Mouse (Mus musculus) midbrain, embryonic 16.5 days (tissue): ENCODE measurements around the gene Cnbp. TPM values are rescaled to one million over a fixed set of nuclear protein-coding genes. Genes with fewer than 3 reads are reported as not detected.

Experiments
- ATAC-seq: fragments of 200-750 bp; cut with Nextera tagmentation; 2 replicates; pipeline ENCODE4 v1.8.0; 2017; ENCODE audit warnings: moderate TSS enrichment
- H3K27ac ChIP-seq: fragments of 300-500 bp; sonication (generic); 2 replicates; pipeline ENCODE4 v1.5.1; 2014; ENCODE audit warnings: mild to moderate bottlenecking, low read length, mixed read lengths
- H3K27me3 ChIP-seq: fragments of 300-500 bp; sonication (generic); 2 replicates; pipeline ENCODE4 v1.6.1; 2014; ENCODE audit warnings: low read depth, low read length, mixed read lengths; ENCODE audit not compliant: control insufficient read depth, insufficient read depth
- H3K36me3 ChIP-seq: fragments of 300-500 bp; sonication (generic); 2 replicates; pipeline ENCODE4 v1.6.1; 2014; ENCODE audit warnings: mild to moderate bottlenecking, low read length, moderate library complexity, mixed read lengths; ENCODE audit not compliant: control insufficient read depth, insufficient read depth
- H3K4me1 ChIP-seq: fragments of 300-500 bp; sonication (generic); 2 replicates; pipeline ENCODE4 v1.6.1; 2014; ENCODE audit warnings: mild to moderate bottlenecking, low read length, mixed read lengths; ENCODE audit not compliant: control insufficient read depth, insufficient read depth
- H3K4me2 ChIP-seq: fragments of 300-500 bp; sonication (generic); 2 replicates; pipeline ENCODE4 v1.6.1; 2014; ENCODE audit warnings: mild to moderate bottlenecking, low read length, mixed read lengths
- H3K4me3 ChIP-seq: fragments of 300-500 bp; sonication (generic); 2 replicates; pipeline ENCODE4 v1.5.1; 2014; ENCODE audit warnings: low read depth, mild to moderate bottlenecking, low read length, moderate library complexity, mixed read lengths
- H3K9ac ChIP-seq: fragments of 300-500 bp; sonication (generic); 2 replicates; pipeline ENCODE4 v1.6.1; 2014; ENCODE audit warnings: low read depth, low read length, mixed read lengths
- H3K9me3 ChIP-seq: fragments of 300-500 bp; sonication (generic); replicated peaks from 2 replicates; pipeline ENCODE4 v1.6.1; 2014; ENCODE audit warnings: mild to moderate bottlenecking, low read length, mixed read lengths; ENCODE audit not compliant: control insufficient read depth, poor library complexity, severe bottlenecking
- WGBS: fragments of 180-500 bp; shearing (Covaris S2); extraction: QIAGEN DNeasy Blood & Tissue Kit; methylation state at CpG from one replicate; pipeline ENCODE4 v1.1.7; 2014; 5-methylcytosine and 5-hydroxymethylcytosine counted together
- polyA plus RNA-seq: library from polyadenylated mRNA; unstranded; fragments of >200 nt; fragmentation: Nextera tagmentation; extraction: Ambion mirVana; gene quantifications from 2 replicates; pipeline ENCODE4 v1.2.1, GENCODE M21; 2015

Gene Cnbp
- polyA plus RNA-seq, 1 experiment from 2014 or later, result 484 TPM

DNA sequence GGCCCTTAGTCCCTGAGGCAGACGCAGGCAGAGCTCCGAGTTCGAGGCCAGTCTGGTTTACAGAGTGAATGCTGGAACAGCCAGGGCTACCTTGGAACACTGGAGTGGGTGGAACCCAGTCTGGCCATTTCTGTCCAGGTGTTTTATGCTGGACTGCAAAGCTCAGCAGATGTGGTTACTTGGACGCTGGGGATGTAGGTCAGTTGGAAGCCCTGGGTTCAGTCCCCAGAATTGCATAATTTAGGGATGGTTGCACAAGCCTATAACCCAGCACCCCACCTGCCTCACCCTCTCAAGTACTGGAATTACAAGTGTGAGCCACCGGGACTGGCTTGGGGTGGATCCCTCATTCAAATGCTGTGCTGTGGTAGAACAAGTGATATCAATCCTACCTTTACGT, 15.3 kb upstream of the Cnbp start:
- H3K9me3 ChIP-seq, result no peaks in the 10 kb centered on the region
- no peaks in the 10 kb centered on the region for H3K4me1 ChIP-seq
- no peaks in the 10 kb centered on the region for H3K36me3 ChIP-seq
- no peak overlapping the region for H3K4me3 ChIP-seq
- H3K27ac ChIP-seq, result no peak overlapping the region
- no peak for ATAC-seq
- no peak overlapping the region for H3K4me2 ChIP-seq
- 89% methylated on average over 6 of the region's 6 CpGs for WGBS
- H3K9ac ChIP-seq, result no peak overlapping the region
- H3K27me3 ChIP-seq, result no peaks in the 10 kb centered on the region

DNA sequence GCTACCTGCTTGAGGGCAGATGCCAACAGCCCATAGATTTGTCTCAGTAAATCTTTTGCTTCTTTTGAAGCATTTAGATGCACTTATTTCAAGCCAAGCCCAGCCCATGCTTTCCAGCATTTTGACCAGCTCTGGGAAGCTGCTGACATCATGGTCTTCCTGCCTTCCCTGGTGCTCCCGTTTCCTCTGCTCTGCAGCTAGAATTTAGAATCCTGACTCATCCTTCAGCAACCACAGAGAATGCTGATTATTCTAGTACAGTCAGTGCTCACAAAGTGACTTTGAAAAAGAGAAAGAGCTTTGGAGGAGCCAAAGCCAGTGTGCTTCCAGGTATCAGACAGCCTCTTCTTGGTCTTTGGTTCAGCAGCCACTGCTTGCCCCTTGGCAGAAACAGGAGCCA, 6.2 kb upstream of the Cnbp start:
- no peaks in the 10 kb centered on the region for H3K36me3 ChIP-seq
- H3K4me3 ChIP-seq, result no peak overlapping the region
- no peaks in the 10 kb centered on the region for H3K9me3 ChIP-seq
- no peak overlapping the region for H3K9ac ChIP-seq
- H3K27ac ChIP-seq, result no peak overlapping the region
- 66% methylated on average over 1 of the region's 1 CpGs for WGBS
- no peak for ATAC-seq
- H3K4me2 ChIP-seq, result no peak overlapping the region
- H3K4me1 ChIP-seq, result no peaks in the 10 kb centered on the region
- H3K27me3 ChIP-seq, result no peaks in the 10 kb centered on the region; the same call in 1 of the 2 replicates

DNA sequence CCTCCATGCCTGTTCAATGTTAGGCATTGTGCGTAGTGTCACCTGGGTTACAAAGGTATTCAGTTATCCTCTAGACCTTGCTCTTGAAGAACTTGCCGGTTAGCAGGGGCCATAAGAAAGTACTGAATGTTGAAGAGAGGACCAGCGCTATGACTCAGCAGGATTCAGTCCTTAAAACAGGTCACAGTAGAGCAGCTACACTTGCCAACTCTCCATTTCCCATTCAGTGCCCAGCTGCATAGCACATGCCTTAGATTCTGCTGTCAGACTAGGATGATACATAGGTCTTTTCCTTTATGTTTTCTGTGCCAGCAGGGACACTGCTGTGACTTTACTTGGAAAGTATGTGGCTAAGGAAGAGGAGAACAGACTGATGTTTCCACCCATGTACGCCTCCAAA, 2.5 kb upstream of the Cnbp start:
- no peak overlapping the region for H3K27ac ChIP-seq
- H3K4me3 ChIP-seq, result no peak overlapping the region
- no peaks in the 10 kb centered on the region for H3K9me3 ChIP-seq
- H3K9ac ChIP-seq, result no peak overlapping the region
- no peaks in the 10 kb centered on the region for H3K36me3 ChIP-seq
- no peaks in the 10 kb centered on the region; the same call in 1 of the 2 replicates for H3K27me3 ChIP-seq
- H3K4me1 ChIP-seq, result peaks cover 13% of the 10 kb centered on the region
- no peak overlapping the region for H3K4me2 ChIP-seq
- ATAC-seq, result no peak
- WGBS, result 88% methylated on average over 4 of the region's 4 CpGs

DNA sequence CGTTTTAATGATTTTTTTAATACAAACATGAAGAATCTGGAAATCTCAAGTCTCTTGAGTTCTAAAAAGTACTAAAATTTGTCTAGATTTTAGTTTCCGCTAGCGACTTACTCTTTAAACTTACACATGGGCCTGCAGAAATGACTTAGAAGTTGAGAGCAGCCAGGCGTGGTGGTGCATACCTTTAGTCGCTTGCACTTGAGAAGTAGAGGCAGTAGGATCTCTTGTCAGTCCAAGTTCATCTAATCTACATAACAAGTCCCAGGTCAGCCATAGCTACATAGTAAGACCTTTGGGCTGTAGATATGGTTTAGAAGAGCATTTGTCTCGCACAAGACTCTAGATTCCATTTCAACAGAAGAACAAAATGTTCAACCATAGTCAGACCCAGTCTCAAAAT, 965 bp upstream of the Cnbp start:
- Histone ChIP-seq H3K27ac (no peak overlapping the region), H3K36me3 (no peaks in the 10 kb centered on the region), H3K27me3 (no peaks in the 10 kb centered on the region; the same call in 1 of the 2 replicates), H3K9me3 (no peaks in the 10 kb centered on the region), H3K4me1 (peaks cover 27% of the 10 kb centered on the region), H3K4me2 (no peak overlapping the region), H3K4me3 (no peak overlapping the region), H3K9ac (no peak overlapping the region)
- WGBS, result 81% methylated on average over 6 of the region's 6 CpGs
- no peak for ATAC-seq

DNA sequence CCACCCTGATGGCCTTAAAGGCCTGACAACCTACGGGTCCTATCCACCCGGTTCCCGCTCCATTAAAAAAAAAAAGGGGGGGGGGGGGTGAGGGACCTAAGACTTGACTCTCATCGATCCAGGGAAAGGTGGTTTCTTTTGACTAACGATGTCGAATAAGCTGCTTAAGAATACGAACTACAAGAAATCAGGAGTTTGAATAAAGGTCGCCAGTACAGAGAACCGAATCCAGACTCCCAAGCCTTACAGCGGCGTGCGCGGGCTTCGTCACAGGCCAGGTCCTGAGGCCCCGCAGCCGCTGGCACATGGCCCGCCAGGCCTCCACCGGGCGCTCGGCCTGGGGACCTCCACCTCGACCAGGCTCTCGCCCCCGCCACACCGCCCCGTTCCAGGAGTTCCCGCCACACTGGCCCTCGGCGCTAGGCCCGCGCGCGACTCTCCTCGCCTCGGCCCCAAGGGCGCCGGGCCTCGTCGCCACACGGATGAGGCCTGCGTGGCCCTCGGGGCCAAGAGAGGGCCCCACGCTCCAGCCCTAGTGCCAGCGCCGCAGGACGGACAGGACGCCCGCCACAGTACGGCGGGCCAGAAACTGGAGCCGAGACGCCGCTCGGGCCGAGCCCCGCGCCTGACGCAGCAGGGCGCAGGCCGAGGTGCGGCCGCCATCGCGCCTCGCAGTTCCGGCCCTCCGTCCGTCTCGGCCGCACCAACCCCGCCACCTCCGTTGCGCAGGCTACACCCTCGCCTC, 579 bp downstream of the Cnbp start:
- H3K9ac ChIP-seq, result peak overlapping the region; percentile 99
- peak; percentile 77 for ATAC-seq
- peak overlapping the region; percentile 96 for H3K4me2 ChIP-seq
- peaks cover 29% of the 10 kb centered on the region for H3K4me1 ChIP-seq
- no peaks in the 10 kb centered on the region; the same call in 1 of the 2 replicates for H3K27me3 ChIP-seq
- H3K4me3 ChIP-seq, result peak overlapping the region; percentile 100
- peaks cover under 1% of the 10 kb centered on the region for H3K36me3 ChIP-seq
- peak overlapping the region; percentile 96 for H3K27ac ChIP-seq
- WGBS, result under 1% methylated on average over 65 of the region's 73 CpGs
- no peaks in the 10 kb centered on the region for H3K9me3 ChIP-seq

DNA sequence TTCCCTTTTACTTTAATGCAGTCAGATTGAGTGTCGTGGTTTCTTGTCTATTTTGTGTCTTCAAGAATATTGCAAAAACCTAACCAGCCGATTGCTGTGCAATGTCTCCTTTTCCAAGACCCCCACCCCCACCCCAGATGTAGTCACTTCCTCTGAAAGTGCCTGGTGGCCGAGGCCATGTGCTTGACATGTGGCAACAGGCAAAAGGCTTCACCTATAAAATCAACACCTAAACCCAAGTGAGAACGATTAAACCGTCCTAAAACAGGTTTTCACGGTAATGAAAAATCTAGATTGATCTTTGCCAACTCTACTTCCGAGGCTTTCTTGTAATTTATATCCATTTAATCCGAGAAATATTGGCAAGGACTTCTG, 1.1 kb downstream of the Cnbp start:
- Histone ChIP-seq H3K4me1 (peaks cover 29% of the 10 kb centered on the region), H3K9ac (peak overlapping the region; percentile 99), H3K4me2 (peak overlapping the region; percentile 96), H3K27ac (no peak overlapping the region), H3K36me3 (peaks cover 6% of the 10 kb centered on the region), H3K4me3 (peak overlapping the region; percentile 100), H3K9me3 (no peaks in the 10 kb centered on the region), H3K27me3 (no peaks in the 10 kb centered on the region; the same call in 1 of the 2 replicates)
- ATAC-seq, result no peak
- 0% methylated on average over 8 of the region's 8 CpGs for WGBS

DNA sequence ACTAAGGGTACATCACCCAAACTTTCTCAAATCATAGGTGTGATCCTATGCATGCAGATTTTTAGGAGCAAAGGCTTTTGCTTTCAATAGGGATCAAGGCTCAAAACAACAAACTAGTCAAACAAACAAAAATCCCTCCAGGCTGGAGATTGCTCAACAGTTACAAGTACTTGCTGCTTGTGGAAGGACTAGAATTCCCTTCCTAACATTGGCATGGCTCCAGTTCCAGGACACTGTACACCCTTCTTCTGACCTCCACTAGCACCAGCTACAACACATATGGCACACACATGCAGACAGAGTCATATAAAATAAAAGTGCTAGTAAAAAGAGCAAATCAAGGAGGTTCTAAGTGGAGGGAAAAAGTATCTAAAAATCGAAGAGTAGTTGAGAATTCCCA, 4.1 kb downstream of the Cnbp start:
- Histone ChIP-seq H3K4me2 (no peak overlapping the region), H3K9ac (no peak overlapping the region), H3K36me3 (peaks cover 27% of the 10 kb centered on the region), H3K9me3 (no peaks in the 10 kb centered on the region), H3K27ac (no peak overlapping the region), H3K4me3 (no peak overlapping the region), H3K27me3 (no peaks in the 10 kb centered on the region), H3K4me1 (peaks cover 29% of the 10 kb centered on the region)
- ATAC-seq, result no peak
- 90% methylated on average over 1 of the region's 1 CpGs for WGBS

DNA sequence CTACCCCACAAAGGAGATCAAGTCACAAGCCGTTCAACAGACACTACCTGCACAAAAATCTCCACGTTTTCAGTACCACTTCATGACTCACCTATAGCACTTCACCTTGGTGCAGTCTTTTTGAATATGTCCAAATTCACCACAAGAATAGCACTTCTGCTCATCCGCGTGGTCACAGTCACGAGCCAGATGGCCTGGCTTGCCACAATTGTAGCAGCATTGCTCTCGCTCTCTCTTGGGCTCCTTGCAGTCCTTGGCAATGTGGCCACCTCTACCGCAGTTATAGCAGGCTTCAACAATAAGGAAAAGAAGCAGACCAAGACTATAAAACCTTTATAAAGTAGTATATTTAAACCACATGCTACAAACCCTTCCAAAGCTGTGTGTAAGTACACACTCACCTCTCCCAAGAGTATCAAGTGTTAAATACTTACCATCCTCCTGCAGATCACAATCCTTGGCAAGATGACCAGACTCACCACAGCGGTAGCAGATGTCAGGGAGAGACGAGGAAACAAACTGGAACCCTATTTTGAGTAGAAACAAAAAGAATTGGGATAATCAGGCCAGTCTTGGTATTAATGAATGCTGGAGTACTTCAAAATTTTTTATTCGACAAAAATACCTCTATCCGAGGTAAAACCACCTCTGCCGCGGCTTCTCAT, 5.7 kb downstream of the Cnbp start:
- no peak overlapping the region for H3K9ac ChIP-seq
- H3K4me2 ChIP-seq, result no peak overlapping the region
- H3K36me3 ChIP-seq, result peaks cover 29% of the 10 kb centered on the region
- no peak for ATAC-seq
- peaks cover 25% of the 10 kb centered on the region for H3K4me1 ChIP-seq
- H3K27ac ChIP-seq, result no peak overlapping the region
- WGBS, result 92% methylated on average over 13 of the region's 13 CpGs
- no peaks in the 10 kb centered on the region for H3K9me3 ChIP-seq
- H3K27me3 ChIP-seq, result no peaks in the 10 kb centered on the region
- H3K4me3 ChIP-seq, result no peak overlapping the region

DNA sequence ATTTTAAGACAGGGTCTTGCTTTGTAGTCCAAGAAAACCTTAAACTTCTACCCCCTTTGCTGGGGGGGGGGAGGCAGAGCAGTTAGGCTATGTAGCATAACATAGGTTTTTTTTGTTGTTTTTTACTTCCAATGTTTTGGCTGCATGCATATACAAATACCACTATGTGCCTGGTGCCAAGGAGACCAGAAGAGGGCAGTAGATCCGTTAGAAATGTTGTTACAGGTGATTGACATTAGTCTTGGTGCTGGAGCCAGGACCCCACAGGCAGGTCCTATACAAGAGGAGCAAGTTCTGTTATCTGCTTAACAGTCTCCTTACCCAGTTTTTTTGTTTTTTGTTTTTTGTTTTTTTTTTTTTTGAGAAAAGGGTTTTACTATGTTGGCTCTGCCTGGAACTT, 8.7 kb downstream of the Cnbp start:
- ATAC-seq, result no peak
- Histone ChIP-seq H3K9ac (no peak overlapping the region), H3K36me3 (peaks cover 29% of the 10 kb centered on the region), H3K9me3 (no peaks in the 10 kb centered on the region), H3K4me1 (peaks cover 14% of the 10 kb centered on the region), H3K27me3 (no peaks in the 10 kb centered on the region), H3K4me3 (no peak overlapping the region), H3K27ac (no peak overlapping the region), H3K4me2 (no peak overlapping the region)
- 18% methylated on average over 1 of the region's 1 CpGs for whole genome bisulfite sequencing
